Mouse (Mus musculus) right cerebral cortex, postnatal 36 days (tissue): Measurements from ENCODE around the gene Ncan.
A peak's percentile ranks its signal among the peaks of the same experiment; 100 is the strongest.

Experiments used
- DNase-seq, 2 experiments: peaks; one replicate each; pipeline ENCODE4 v3.0.0; 2022; ENCODE audit warnings: low spot score in 2 of 2, mixed read lengths in 1 of 2

The Ncan gene

DNA sequence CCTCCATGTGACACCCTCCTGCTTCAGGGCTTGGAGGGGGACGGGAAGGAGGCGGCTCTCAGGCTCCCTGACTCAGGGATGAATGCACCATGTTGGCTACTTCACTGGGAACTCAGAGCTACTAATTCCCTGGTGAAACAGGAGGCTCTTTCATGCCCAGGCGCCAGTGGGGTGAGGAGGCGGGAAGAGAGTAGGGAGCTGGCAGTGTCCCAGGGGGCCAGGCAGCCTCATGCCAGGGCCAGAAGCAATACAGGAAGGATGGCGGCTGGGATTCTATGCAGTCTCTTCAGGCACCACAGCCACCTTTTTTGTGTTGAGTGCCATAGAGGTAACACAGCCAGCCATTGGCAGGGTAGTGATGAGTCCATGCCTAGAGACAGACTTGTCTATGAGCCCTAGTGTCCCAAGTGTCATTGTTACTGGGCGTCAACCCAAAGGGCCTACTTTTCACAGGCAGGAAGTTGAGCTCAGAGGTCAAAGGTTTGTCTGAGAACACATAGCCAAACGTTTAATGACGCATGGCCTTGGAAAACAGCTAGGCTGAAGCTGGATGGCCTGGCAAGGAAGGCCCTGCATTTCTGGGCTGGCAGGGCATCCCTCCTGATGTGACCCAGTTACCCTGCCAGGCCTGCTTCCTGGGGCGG, 8.8 kb upstream of the Ncan start:
- peak; percentile 71 to 73 for DNase-seq

DNA sequence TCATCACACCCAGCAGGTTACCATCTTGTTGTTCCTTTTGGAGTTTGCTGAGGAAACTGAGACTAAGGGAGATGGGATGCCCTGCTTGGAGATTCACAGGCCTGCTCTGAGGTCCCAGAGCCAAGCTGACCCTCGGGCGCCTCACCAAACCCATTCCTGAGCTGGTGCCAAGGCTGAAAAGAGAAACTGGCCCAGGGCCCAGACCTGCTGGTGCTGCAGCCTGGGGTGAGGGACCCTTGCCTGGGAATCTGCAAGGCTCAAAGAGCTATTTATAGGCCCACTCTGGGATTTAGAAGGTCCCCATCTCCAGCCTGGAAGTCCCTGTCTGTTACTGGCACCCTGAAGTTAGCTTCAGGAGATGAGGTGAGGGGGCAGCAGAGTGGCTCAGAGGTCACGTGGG, 7.8 kb upstream of the Ncan start:
- DNase-seq = no peak

DNA sequence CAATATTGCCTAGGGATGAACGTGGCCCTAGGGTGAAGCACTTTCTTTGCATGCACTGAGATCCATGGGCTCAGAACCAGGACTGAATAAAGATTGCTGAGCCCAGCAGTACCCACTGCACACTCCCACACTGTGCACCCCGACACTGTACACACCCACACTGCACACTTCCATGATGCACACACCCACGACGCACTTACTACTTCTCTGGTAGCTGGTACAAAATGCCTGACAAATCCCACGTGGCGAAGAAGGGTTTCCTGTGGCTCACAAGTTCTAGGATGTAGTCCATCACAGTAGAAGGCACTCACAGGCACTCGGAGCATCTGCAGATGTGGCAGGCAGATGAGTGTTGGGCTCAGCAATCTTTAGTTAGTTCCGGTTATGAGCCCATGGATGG, 4.3 kb upstream of the Ncan start:
- peak in 1 of 2 experiments; percentile 63 for DNase-seq

DNA sequence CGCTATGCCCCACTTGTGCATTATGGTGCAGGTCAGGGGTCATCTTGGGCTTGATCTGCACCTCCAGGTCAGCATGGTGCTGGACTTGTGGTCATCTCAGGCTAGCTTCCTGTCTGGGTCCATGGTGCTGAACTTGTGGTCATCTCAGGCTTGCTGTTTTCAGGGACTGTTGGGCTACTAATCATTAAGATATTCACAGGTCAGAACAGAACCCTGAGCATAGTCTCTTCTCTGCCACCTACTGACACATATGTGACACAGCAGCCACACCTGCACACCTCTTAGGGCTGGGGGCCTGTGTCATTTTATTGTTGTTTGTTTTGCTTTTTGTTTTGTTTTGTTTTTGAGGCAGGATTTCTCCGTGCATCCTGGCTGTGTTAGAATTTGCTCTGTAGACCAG, 2.2 kb upstream of the Ncan start:
- DNase-seq = no peak

DNA sequence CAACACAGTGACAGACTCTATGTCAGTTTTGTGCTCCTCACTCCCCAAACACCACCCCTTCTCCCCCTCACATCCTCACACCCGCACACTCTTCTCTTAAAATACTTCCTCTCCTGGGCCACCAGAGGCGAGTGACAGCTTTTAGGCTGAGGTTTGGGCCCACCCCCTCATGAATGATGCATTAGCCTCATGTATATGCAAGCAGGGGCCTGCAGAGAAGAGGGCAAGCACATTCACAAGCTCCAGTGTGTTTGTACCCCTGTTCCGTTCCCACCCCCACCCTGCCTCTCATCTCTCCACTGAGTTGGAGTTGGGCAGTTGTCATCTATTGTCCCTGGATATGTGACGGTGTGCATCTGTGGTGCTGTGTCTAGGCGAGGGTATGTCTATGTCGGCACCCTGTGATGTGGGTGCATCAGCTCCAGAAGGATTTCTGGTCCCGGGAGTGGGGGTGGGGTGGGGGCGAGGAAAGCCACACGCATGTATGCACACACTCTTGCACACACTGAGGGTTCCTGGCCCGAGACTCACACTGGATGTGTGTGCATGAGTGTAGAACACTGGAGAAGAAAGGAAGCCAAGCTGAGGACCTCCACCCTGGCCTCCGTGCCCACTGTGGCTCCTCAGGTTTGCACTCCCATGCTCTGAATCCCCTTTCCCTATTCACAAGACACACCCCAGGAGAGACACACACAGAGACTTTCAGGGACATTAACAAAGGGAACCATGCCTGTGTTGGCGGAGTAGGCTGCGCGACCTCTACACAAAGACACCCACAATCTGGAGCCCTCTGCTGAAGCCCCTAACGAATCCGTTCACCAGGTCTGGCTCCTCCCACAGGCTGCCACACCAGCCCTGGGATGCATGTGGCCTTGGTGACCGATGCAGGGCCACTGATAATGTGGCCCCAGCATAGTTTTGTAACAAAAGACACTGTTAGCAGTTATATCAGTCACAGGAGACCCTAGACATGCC, 1.7 kb downstream of the Ncan start:
- DNase-seq = peak; percentile 74 to 88

DNA sequence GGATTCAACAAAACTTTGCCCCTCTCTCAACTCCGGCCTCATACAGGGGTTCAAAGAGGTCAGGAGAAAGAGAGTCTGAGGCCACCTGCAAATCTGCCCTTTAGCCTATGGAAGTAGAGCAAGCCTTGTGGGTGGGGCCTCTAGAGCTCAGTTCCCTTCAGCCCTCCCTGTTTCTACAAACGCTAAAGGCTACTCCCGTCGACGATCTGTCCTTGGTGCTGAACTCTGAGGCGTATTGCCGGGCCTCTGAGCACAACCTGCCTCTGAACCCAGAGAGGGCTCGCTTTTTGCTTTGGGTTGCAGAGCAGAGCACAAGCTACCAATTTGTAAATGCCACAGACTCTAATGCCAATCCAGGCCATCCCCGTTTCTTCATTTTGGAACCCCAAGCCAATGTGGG, 3.1 kb downstream of the Ncan start:
- no peak for DNase-seq

DNA sequence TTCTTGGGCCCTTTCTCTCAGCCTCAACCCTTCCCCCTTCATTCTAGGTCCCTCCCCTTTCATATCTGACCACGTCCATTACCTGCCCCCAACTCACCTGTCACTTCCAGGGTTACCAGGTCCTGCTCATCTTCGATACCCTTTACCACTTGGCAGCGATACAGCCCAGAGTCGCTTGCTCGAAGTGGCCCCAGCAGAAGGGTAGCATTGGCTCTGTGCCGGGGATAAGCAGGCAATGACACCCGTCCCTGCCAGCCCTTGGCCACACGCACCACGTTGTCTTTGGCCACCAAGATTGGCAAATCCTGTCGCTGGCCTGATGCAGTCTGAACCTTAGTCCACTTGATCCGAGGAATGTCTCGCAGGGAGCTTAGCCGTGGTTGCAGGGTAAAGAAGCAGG, 5.8 kb downstream of the Ncan start:
- no peak for DNase-seq

DNA sequence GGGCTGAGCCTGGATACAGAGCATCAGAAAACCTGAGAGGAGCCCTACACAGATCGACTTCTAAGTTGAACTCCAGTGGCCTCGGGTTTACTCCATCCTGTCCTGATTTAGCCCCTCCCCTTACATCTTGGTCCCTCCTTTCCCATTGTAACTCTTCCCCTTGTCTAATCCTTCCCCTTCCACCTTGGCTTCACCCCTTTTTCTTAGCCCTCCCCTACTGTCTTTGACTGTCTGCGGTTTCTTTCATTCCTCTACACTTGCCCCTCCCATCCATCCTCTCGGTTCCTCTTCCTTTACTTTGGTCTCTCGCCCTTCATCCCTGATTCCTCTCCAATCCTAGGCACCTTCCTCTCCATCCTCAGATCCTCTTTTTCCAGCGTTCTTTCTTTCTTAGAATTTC, 6.2 kb downstream of the Ncan start:
- DNase-seq = no peak

DNA sequence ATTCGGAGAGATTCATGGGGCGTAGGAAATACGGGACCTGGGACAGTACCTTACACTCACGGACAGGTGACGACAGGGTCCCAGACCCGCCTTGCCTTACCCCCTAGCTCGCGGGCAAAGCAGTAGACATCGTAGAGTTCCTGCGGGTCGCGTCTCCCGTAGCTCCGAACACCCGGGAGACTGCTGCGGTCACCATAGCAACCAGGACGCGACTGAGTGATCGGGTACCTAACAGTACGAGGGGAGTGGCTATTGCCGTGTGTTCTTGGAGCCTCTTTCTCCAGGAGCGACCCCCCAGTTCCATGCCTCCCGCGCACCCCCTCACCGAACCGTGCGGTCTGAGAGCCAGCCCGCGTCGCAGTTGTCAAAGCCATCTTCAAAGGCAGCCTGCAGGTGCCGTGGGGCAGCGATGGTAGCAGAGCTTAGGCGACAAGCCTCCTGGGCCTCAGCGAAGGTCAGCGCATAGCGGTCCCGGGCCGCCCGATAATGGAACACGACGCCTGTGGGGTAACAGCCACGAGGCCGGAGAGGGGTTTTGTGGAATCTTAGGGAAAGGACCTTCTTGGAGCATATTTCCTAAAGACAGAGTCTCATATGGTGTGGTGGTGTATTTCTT, 8.2 kb downstream of the Ncan start:
- DNase-seq = no peak

DNA sequence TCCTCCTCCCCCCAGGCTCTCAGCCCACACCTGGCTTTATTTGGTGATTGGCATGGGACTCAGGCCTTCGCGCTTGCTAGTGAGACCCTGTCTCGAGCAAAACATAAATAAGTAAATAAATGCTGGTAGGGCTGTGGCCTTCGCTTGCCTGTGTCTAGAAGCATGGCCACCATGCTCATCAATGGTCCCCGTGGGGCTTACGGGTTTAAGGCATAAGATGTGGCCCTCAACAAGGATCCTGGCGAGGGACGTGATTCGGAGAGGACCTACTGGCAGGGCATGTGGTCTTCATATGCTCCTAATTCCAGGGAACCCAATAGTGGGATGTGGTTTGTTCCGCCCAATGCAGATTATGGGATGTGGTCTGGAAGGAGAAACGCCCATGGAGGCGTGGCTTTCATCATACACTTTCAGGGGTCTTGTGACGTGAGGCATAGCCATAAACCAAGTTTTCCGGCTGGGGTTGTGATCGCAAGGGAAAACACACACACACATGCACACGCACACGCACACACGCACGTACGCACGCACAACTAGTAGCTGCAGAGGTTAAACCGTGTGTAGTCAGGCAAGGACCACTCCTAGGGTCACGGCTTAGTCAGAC, 9.4 kb downstream of the Ncan start:
- DNase-seq = no peak

DNA sequence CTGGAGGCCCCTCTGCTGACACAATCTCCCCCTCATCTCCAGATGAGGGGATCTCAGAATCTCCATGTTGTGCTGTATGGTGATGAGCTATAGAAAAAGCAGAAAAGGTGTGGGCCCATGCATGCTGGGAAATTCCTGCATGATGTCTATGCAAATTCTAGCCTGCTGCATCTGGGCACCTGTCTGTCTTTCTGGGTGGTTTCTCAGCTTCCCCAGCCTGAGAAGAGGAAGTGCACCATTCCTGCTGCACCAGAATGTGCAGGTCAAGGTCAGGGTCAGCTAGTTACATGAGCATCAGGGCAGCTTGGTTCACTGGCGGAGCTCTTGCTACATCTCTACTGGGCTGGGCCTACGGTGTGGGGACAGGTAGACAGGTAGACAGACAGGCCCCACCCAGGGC, 10.2 kb downstream of the Ncan start:
- no peak for DNase-seq

DNA sequence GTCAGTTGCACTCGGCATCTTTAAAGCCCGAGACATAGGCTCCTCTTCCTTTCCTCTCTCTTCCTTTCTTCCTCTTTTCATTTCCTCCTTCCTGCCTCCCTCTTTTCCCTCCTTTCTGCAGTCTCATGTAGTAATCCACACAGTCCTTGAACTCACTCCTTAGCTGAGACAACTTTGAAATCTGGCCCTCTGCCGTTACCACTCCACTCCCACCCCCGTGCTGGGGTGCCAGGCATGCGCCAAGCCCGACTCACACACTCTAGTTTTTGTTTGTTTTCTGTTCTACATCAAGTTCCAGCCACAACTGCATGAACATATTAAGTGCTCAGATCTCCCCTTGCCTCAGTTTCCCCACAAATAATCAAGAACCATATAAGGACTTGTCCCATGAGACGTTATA, 15.8 kb downstream of the Ncan start:
- DNase-seq = no peak

DNA sequence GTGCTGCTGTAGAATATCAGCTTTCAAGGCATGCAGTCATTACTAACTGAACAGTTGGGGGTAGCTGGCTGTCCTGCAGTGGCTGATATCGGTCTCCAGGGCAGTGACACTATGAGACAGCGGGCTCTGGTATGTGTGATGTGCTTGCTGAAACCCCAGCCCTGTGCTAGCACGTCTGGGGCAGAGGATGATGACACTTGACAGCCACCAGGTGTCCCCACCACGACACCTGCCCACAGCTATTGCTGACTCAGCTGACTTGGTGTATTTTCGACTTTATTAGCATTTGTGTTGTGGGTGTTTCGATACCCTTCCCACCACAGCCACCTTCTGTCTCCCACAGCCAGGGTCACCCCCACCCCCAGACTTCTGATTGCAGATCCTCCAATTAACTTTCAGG, 16.2 kb downstream of the Ncan start:
- DNase-seq = no peak

DNA sequence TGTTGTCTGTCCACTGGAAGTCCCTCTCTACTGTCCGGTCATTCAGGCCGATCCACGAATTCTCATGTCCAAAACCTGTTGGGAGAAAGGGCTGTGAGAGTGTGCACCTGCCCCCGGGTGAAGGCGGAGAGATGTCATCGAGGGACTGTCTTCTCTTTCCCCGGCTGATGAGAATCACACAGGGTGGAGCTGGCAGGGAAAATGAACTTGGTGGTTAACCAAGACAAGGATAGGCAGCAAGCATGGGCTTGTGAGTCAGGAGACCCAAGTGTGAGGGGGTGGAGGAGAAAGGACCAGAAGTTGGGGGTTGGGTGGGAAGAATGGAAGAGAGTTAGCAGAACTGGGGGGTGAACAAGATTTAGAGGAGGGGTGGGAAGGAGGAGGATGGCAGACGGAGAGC, 20.4 kb downstream of the Ncan start:
- peak in 1 of 2 experiments; percentile 53 for DNase-seq

DNA sequence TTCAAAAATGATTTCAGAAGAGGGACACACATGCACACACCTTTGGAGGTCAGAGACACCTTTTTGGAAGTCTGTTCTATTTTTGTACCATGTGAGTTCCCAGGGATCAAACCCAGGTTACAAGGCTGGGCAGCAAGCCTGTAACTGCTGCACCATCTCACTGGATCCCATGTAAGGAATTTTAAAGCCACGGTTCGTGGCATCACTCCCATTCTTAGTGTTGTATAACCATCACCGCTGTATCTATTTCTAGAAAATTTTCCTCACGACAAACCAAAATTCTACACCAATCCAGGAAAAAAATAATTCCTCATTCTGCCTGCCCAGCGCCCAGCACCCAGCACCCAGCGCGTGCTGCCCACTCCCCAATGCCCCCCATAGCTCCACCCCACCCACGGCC, 21.4 kb downstream of the Ncan start:
- peak in 1 of 2 experiments; percentile 56 for DNase-seq

DNA sequence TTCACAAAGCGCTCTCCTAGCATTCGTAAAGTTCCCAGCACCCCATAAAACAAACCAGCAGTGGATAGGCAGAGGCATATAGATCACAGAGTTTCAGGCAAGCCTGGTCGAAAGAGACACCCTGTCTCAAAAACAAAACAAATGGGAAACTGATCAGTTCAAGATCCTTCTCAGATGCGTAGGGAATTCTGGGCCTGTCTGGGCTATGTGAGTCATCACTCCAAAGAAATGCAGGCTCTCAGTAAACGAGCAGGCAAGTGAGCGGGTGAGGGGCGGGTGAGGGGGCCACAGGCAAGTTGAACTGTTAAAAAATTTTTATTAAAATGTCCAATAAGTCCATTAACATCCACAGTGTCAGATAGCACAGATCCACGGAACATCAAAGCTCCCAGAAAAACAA, 27.9 kb downstream of the Ncan start:
- no peak for DNase-seq

DNA sequence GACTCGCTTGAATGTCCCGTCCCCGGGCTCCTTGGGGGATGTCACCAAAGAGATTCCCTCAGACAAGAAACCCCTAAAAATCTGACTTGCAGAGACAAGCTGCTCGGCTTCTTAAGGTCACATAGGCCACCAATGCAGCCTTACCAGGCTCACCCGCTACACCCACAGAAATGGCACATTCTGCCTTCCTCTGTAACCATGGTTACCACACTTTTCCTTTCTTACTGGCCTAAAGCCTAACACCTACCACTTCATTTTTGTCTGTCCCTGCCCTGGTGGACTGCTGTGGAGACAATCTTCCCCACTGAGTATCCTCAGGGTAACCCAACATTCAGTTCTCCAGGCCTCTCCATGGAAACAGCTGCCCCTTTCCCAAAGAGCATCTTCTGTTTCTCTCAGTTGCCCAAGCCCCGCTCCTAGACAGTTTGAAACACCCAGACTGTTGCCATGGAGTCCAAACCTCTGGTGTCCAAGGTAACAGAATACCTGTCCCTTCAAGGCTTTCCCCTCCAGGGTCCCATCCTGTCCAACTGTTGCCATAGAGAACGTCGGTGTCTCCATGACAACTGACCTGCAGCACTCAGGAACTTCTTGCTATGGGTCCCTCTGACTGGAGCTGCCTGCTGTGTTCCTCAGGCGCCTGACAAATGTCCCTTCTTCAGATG, 31.2 kb downstream of the Ncan start:
- no peak for DNase-seq

DNA sequence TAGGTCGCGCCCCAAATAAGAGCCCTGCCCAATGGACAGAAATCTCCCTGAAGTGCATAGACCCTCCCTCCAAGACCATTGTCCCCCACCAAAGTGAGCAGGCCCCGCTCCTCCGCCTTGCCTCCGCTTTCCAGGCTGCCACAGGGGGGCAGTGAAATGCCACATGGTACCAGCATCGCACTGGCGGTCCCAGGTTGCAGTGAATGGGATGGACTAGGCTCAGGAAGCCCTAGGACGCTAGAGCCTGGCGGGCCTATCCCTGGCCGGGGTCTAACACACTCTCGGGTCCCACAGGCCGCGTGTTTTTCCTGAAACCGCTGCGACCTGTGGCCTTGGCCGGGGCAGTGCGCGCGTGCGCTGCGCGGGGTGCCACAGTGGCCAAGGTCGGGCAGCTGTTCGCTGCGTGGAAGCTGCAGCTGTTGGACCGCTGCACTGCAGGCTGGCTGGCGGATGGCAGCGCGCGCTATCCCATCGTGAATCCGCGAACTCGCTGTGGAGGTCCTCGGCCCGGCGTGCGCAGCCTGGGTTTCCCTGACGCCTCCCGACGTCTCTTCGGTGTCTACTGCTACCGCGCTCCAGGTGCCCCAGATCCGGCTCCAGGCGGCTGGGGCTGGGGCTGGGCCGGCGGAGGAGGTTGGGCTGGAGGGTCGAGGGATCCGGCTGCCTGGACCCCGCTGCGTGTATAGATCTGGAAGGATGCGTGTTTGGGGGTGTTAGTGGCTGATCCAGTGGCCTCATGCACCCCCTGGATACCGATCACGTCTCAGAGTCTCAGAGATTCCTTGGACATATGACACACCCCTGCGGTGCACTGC, 32.6 kb downstream of the Ncan start:
- DNase-seq = peak in 1 of 2 experiments; percentile 58

DNA sequence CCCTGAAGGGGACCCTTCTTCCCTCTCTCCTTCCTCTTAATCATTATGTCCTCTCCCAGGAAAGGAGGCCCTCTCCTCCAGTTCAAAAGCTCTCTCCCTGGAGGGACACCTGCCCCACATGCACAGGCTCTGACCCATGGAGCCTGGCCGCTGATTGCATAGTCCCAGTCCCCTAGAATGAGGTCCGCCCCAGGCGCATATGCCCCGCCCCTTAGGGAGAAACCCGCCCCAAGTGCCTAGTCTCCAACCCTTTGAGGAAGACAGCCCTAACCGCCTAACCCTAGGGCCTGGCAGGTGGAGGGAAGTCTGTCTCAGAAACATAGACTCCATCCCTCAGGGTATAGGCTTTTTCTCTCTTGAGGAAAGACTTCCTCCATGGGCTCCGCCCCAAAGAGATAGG, 33.4 kb downstream of the Ncan start:
- DNase-seq = no peak

DNA sequence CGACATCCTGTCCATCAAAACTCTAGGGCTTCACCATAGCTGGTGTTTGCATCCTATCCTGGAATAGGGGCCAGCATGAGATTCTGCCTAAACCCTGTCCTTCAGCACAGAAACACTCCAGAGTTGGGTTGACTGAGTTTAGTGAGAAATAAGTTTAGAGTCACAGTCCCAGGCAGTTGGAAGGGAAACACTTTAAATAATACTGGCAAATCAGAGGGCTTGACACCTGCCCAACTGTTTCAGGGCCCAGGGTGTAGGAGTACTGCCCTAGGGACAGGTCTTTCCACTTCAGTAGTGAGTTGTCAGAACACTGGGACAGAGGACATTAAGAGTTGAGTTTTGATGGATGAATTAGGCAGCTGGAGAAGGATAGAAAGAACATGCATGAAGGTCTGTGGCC, 34.5 kb downstream of the Ncan start:
- no peak for DNase-seq
